Mouse (Mus musculus): ENCODE measurements at regions not wholly inside any gene's neighbourhood (a gene's known extent, or its start where the extent isn't known, plus 50 kb on each side); places are given as distances from the start of the nearest gene placed in this dataset.

GRCm38 (mm10) chr2:159284100-159284499 is 489.5 kb downstream of the Dhx35 start:
- TF ChIP-seq CTCF (IDR thresholded peaks at IDR 0.05; ENCODE audit: extremely low read depth, insufficient read depth, insufficient read length, insufficient replicate concordance) (no peak), POLR2A (IDR thresholded peaks at IDR 0.05; ENCODE audit: low read depth, low read length) (no peak)
